ENCODE assay signal across 22 mouse cellular contexts in genomic region chr7:115192482-115192881, GRCm38 (mm10).
"Had no signal": no experiment of that assay in that cellular context is flagged by ENCODE, and none has a peak within 500 bp of the region (broad histone marks: within the 10 kb centered on the region; RNA-seq: fewer than 3 reads in every experiment).

No protein-coding gene starts in this region.

- DNase-seq: kidney, adult 11 months; kidney, adult 8-10 months; kidney, postnatal 10 days; kidney, postnatal 36 days; layer of hippocampus, postnatal 36 days; liver, embryonic 13.5 days; lung, embryonic 14.5 days; lung, postnatal 36 days; right cerebral cortex, adult 18-20 months; right cerebral cortex, postnatal 14 days; right cerebral cortex, postnatal 4 days; spleen, adult 18-20 months; thymus, postnatal 25 days had no signal

- H3K36me3 ChIP-seq: kidney, embryonic 15.5 days; limb, embryonic 12.5 days; limb, embryonic 15.5 days; liver, embryonic 13.5 days; midbrain, embryonic 10.5 days; neural tube, embryonic 12.5 days; neural tube, embryonic 15.5 days had no signal

- H3K9me3 ChIP-seq: kidney, embryonic 15.5 days; limb, embryonic 12.5 days; limb, embryonic 15.5 days; liver, embryonic 13.5 days; megakaryocyte, embryonic 14.5 days; midbrain, embryonic 10.5 days; neural tube, embryonic 12.5 days; neural tube, embryonic 15.5 days had no signal

- H3K9ac ChIP-seq: kidney, embryonic 15.5 days; limb, embryonic 12.5 days; limb, embryonic 15.5 days; liver, embryonic 13.5 days; lung, embryonic 14.5 days; neural tube, embryonic 12.5 days; neural tube, embryonic 15.5 days had no signal

- ATAC-seq: lung, postnatal 0 days had no signal

- H3K4me2 ChIP-seq: kidney, embryonic 15.5 days; limb, embryonic 12.5 days; limb, embryonic 15.5 days; liver, embryonic 13.5 days; lung, embryonic 14.5 days; neural tube, embryonic 12.5 days; neural tube, embryonic 15.5 days had no signal

- H3K4me1 ChIP-seq: limb, embryonic 12.5 days; liver, embryonic 13.5 days; megakaryocyte, embryonic 14.5 days; neural tube, embryonic 12.5 days had no signal

- H3K27ac ChIP-seq: kidney, embryonic 15.5 days; left cerebral cortex, adult 2 months; limb, embryonic 12.5 days; limb, embryonic 15.5 days; liver, embryonic 13.5 days; midbrain, embryonic 10.5 days; neural tube, embryonic 12.5 days; neural tube, embryonic 15.5 days had no signal

- H3K4me3 ChIP-seq: kidney, embryonic 15.5 days; left cerebral cortex, adult 2 months; limb, embryonic 12.5 days; limb, embryonic 15.5 days; liver, embryonic 13.5 days; megakaryocyte, embryonic 14.5 days; midbrain, embryonic 10.5 days; neural tube, embryonic 12.5 days; neural tube, embryonic 15.5 days had no signal

- H3K27me3 ChIP-seq: liver, embryonic 13.5 days; neural tube, embryonic 12.5 days had no signal
